Comparison of ENCODE assay signal across 11 mouse cellular contexts in the genomic region with DNA sequence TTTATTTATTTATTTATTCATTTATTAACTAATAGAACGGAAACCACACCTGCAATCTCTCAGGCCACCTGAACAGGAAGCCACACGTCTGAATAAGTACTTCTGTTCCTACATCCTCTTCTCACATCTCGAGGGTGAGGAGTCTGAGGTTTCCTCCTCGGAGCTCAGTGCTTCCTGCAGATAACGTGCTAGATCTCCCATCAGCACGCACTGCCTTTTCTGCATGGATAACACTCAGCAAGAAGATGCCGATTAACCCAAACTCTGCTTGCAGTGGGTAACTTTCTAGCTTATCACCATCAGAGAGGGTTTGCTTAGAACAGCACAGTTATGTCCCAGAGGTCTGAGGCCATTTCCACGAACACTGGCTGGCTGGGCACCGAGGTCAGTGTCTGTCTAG. TPM values are rescaled to one million over a fixed set of nuclear protein-coding genes. Genes with fewer than 3 reads are reported as not detected.
DNase-seq lines count a peak whose midpoint lies in the region; ATAC-seq and TF ChIP-seq lines count a peak whose summit lies in the region.
"Had no signal": no experiment of that assay in that cellular context is flagged by ENCODE, and none has a peak within 500 bp of the region (broad histone marks: within the 10 kb centered on the region; RNA-seq: fewer than 3 reads in every experiment).

No protein-coding gene starts in this region.

- peak; percentile 85 for ATAC-seq in CD4-positive, CD25-positive, alpha-beta regulatory T cell, adult 4 months
- peak; percentile 92 for ATAC-seq in megakaryocyte-erythroid progenitor cell, adult 5-6 weeks (replicated peaks; ENCODE audit: low FRiP score, low TSS enrichment, poor library complexity, severe bottlenecking)

- no peaks in the 10 kb centered on the region for H3K27me3 ChIP-seq in heart, adult 2 months (ENCODE audit: control insufficient read depth, insufficient read depth, low read length)
- H3K27me3 ChIP-seq: hindbrain, embryonic 12.5 days had no signal

- H3K4me3 ChIP-seq in heart, adult 2 months = no peak overlapping the region
- H3K4me3 ChIP-seq: hindbrain, embryonic 12.5 days had no signal

- H3K4me1 ChIP-seq in heart, adult 2 months (ENCODE audit: control insufficient read depth, insufficient read depth, low read length) = peaks cover 9% of the 10 kb centered on the region
- H3K4me1 ChIP-seq: hindbrain, embryonic 12.5 days had no signal

- TF ChIP-seq EP300 in heart, adult 2 months (IDR thresholded peaks at IDR 0.05; ENCODE audit: insufficient read depth, low read depth, low read length) = peak; percentile 76

- no peak for TF ChIP-seq CTCF in heart, adult 2 months (IDR thresholded peaks at IDR 0.05)

- peak; percentile 24 to 47 for DNase-seq in heart, adult 2 months
- no peak for DNase-seq in heart, postnatal 36 days
- DNase-seq in kidney, adult 9 months = peak; percentile 45
- DNase-seq in retina, postnatal 1 day = no peak
- DNase-seq in gastrocnemius, adult 18-20 months (ENCODE audit: low spot score) = no peak
- DNase-seq in right cerebral cortex, adult 2 months (ENCODE audit: low spot score in 2 of 2) = no peak
- DNase-seq: cerebellum, postnatal 36 days; right cerebral cortex, postnatal 4 days had no signal

- H3K27ac ChIP-seq in heart, adult 2 months = peak overlapping the region; percentile 21; the same call in 1 of the 2 replicates
- H3K27ac ChIP-seq: hindbrain, embryonic 12.5 days had no signal

- H3K36me3 ChIP-seq in heart, adult 2 months (ENCODE audit: control insufficient read depth, insufficient read depth, low read length) = peaks cover 2% of the 10 kb centered on the region; the same call in 1 of the 2 replicates
- H3K36me3 ChIP-seq: hindbrain, embryonic 12.5 days had no signal

- H3K79me2 ChIP-seq in heart, adult 2 months (replicated peaks; ENCODE audit: control insufficient read depth, insufficient read depth, low read length) = no peaks in the 10 kb centered on the region

- 37% methylated on average over 9 of the region's 9 CpGs for WGBS in heart, adult 2 months

- TF ChIP-seq POLR2A in heart, adult 2 months (IDR thresholded peaks at IDR 0.05; ENCODE audit: insufficient read depth, low read depth, low read length) = 0 out of 2 replicates have a peak, but pooled peaks have one; percentile 37

- H3K9ac ChIP-seq in heart, adult 2 months (ENCODE audit: low read depth, low read length) = no peak overlapping the region
- H3K9ac ChIP-seq: hindbrain, embryonic 12.5 days had no signal

- intact Hi-C loops in heart, adult 2 months (cut with DNase I) = no loop called here
- intact Hi-C loops in heart, postnatal 36 days (cut with DNase I) = no loop called here

RNA-seq across cellular contexts. Expression of gene Rcbtb2, which starts 0.9 kb away (rescaled TPM):
- 10 to 100 TPM; 20.8 to 20.9 TPM for total RNA-seq in heart, adult 2 months (2021)
- polyA plus RNA-seq in heart, adult 2 months (2012; rRNA removed) = 16.9 and 25.7 TPM in 2 replicates
- total RNA-seq in heart, postnatal 36 days (2021) = 10 to 100 TPM; 20.0 to 23.2 TPM
- polyA plus RNA-seq in CD4-positive, CD25-positive, alpha-beta regulatory T cell, adult 4 months (2017; shearing (Covaris generic)) = 10 to 100 TPM; 55.6 to 61.4 TPM
- 16.7 and 26.2 TPM in 2 replicates for total RNA-seq in megakaryocyte-erythroid progenitor cell, adult 5-6 weeks (2014; fragmentation: Nextera tagmentation)
- total RNA-seq in megakaryocyte-erythroid progenitor cell, adult 5-6 weeks (2017) = 20.5 and 33.5 TPM in 2 replicates
- 10 to 100 TPM; 13.6 to 14.8 TPM for total RNA-seq in gastrocnemius, adult 18-20 months (2021)

Comparison
In these comparisons a context has a peak if more than half of its experiments do, and no peak if none do; other contexts are left out.
1. DNase-seq: peak in heart, adult 2 months (2 of 2) and kidney, adult 9 months (single experiment); none in heart, postnatal 36 days (0 of 2), retina, postnatal 1 day (single experiment), gastrocnemius, adult 18-20 months (single experiment) and right cerebral cortex, adult 2 months (0 of 2).